Mouse (Mus musculus): ENCODE measurements at regions not wholly inside any gene's neighbourhood (a gene's known extent, or its start where the extent isn't known, plus 50 kb on each side); places are given as distances from the start of the nearest gene placed in this dataset.

DNA sequence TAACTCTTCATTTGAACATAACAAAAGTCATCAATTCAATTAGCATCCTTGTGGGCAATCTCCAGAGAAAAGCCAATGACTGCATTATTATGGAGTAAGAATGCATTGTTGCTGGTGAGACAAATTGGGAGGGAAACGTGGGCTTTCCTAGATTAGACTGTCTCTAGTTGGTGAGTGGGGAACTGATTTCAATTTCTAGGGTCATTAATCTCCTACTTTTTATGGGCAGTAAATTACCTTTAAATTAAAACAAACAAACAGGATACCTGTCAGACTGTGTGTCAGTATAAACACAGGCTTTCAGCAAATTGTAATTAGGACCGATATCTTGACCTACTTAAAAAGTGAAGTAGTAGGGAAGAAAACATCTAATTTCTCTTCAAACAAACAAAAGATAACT, 307.4 kb upstream of the Tmem161b start:
- WGBS: 40% methylated on average over 2 of the region's 2 CpGs

GRCm38 (mm10) chr13:83932761-83933160, 289.3 kb upstream of the Tmem161b start:
- no peak overlapping the region for H3K4me3 ChIP-seq
- no peak overlapping the region for H3K27ac ChIP-seq (replicated peaks)
- 83% methylated on average over 2 of the region's 2 CpGs for WGBS
- no peaks in the 10 kb centered on the region for H3K36me3 ChIP-seq
- 0 out of 2 replicates have a peak, but pooled peaks cover 5% of the 10 kb centered on the region for H3K9me3 ChIP-seq
- H3K4me2 ChIP-seq: no peak overlapping the region
- no peaks in the 10 kb centered on the region for H3K27me3 ChIP-seq
- H3K4me1 ChIP-seq (replicated peaks): no peaks in the 10 kb centered on the region
- no peak overlapping the region for H3K9ac ChIP-seq
- no peak for ATAC-seq (ENCODE audit: low read depth)

More for the DNA sequence above, 307.4 kb upstream of the Tmem161b start:
- Histone ChIP-seq H3K36me3 (no peaks in the 10 kb centered on the region), H3K4me3 (no peak overlapping the region), H3K9me3 (no peaks in the 10 kb centered on the region), H3K9ac (no peak overlapping the region), H3K27me3 (no peaks in the 10 kb centered on the region), H3K27ac (replicated peaks) (no peak overlapping the region), H3K4me2 (no peak overlapping the region), H3K4me1 (replicated peaks) (no peaks in the 10 kb centered on the region)
- ATAC-seq (ENCODE audit: low read depth): peak; percentile 63; the same call in 1 of the 2 replicates

DNA sequence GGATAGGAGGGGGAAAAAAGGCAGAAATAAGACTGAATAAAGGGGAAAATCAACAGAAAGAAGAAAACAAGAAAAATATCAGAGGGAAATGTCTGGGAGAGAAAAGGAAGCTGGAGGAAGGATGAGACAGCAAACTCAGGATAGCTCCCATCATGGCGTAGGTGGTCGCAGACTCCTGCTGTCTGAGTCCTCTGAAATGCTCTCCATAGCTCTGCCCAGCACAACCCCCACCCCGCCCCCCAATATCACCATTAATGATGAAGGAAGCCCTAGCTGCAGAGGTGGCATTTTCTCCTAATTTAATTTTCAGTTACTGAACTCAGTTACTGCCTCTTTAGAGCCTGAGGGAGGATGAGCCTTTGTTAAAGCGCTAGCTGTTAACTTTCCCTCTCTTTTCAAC, 275.6 kb upstream of the Tmem161b start:
- H3K9me3 ChIP-seq: no peaks in the 10 kb centered on the region
- no peak for ATAC-seq (ENCODE audit: low read depth)
- no peak overlapping the region for H3K27ac ChIP-seq (replicated peaks)
- H3K4me1 ChIP-seq (replicated peaks): no peaks in the 10 kb centered on the region
- no peak overlapping the region for H3K4me2 ChIP-seq
- 75% methylated on average over 4 of the region's 4 CpGs for WGBS
- no peaks in the 10 kb centered on the region for H3K27me3 ChIP-seq
- H3K9ac ChIP-seq: no peak overlapping the region
- no peak overlapping the region for H3K4me3 ChIP-seq
- H3K36me3 ChIP-seq: no peaks in the 10 kb centered on the region

DNA sequence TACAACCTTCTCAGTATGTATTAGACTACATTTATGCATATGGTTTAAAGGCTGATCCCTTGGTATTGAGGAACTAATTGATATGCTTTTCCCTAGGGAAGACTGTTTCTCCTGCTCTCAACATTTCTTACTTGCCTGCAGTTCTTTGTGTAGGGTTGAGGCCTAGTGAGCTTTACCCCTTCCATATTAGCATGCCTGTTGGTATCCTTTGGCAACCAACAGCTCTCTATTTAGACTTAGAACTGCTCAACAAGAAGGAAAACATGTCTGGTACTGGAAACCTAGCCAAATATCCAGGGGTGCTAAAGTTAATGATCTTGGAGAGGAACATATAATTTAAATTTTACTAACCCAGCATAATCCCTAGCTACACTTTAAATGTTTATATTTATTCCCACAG, 270.9 kb upstream of the Tmem161b start:
- no peak overlapping the region for H3K27ac ChIP-seq (replicated peaks)
- H3K4me3 ChIP-seq: no peak overlapping the region
- H3K4me2 ChIP-seq: no peak overlapping the region
- H3K4me1 ChIP-seq (replicated peaks): peaks cover 6% of the 10 kb centered on the region
- H3K9ac ChIP-seq: no peak overlapping the region
- H3K36me3 ChIP-seq: no peaks in the 10 kb centered on the region
- no peaks in the 10 kb centered on the region for H3K27me3 ChIP-seq
- H3K9me3 ChIP-seq: no peaks in the 10 kb centered on the region
- ATAC-seq (ENCODE audit: low read depth): no peak

DNA sequence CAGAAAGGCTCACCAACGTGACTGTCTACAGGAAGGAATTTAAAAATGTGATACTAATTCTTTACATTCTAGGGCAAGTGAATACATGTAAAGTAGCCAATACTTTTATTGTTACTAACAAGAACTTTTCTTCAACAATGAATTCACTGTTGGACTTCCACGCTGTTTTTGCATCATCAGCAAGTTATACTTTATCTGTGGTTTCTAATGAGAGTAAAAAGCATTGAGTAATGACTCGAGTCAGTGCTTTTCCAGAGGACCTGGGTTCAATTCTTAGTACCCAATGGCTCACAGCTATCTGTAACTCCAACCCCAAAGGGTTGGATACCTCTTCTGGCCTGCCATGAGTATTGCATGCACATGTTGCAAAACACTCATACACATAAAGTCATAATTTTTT, 270.3 kb upstream of the Tmem161b start:
- ATAC-seq (ENCODE audit: low read depth): no peak
- H3K27ac ChIP-seq (replicated peaks): no peak overlapping the region
- no peak overlapping the region for H3K9ac ChIP-seq
- H3K27me3 ChIP-seq: no peaks in the 10 kb centered on the region
- H3K4me3 ChIP-seq: no peak overlapping the region
- H3K9me3 ChIP-seq: no peaks in the 10 kb centered on the region
- no peaks in the 10 kb centered on the region for H3K36me3 ChIP-seq
- peaks cover 6% of the 10 kb centered on the region for H3K4me1 ChIP-seq (replicated peaks)
- WGBS: 88% methylated on average over 3 of the region's 3 CpGs
- no peak overlapping the region for H3K4me2 ChIP-seq

- WGBS: 44% methylated on average over 4 of the region's 4 CpGs
- peak overlapping the region; percentile 74 for H3K27ac ChIP-seq (replicated peaks)
- no peak overlapping the region for H3K4me3 ChIP-seq
- H3K36me3 ChIP-seq: no peaks in the 10 kb centered on the region
- peaks cover 6% of the 10 kb centered on the region for H3K4me1 ChIP-seq (replicated peaks)
- H3K4me2 ChIP-seq: no peak overlapping the region
- peak; percentile 63; the same call in 1 of the 2 replicates for ATAC-seq (ENCODE audit: low read depth)
- H3K9ac ChIP-seq: no peak overlapping the region
- no peaks in the 10 kb centered on the region for H3K9me3 ChIP-seq
- no peaks in the 10 kb centered on the region for H3K27me3 ChIP-seq
Measured at GRCm38 (mm10) chr13:83952353-83952752, 269.7 kb upstream of the Tmem161b start.

- ATAC-seq (ENCODE audit: low read depth): peak; percentile 76; the same call in 1 of the 2 replicates
- H3K27ac ChIP-seq (replicated peaks): peak overlapping the region; percentile 74
- no peak overlapping the region for H3K4me3 ChIP-seq
- peaks cover 6% of the 10 kb centered on the region for H3K4me1 ChIP-seq (replicated peaks)
- H3K9ac ChIP-seq: no peak overlapping the region
- no peak overlapping the region for H3K4me2 ChIP-seq
- WGBS: 24% methylated on average over 4 of the region's 4 CpGs
- H3K36me3 ChIP-seq: no peaks in the 10 kb centered on the region
- H3K27me3 ChIP-seq: no peaks in the 10 kb centered on the region
- H3K9me3 ChIP-seq: no peaks in the 10 kb centered on the region
Measured at GRCm38 (mm10) chr13:83952862-83953261, 269.2 kb upstream of the Tmem161b start.

GRCm38 (mm10) chr13:83955701-83956100, 266.4 kb upstream of the Tmem161b start:
- H3K4me3 ChIP-seq: no peak overlapping the region
- no peak for ATAC-seq (ENCODE audit: low read depth)
- peaks cover 12% of the 10 kb centered on the region for H3K9me3 ChIP-seq
- H3K27me3 ChIP-seq: no peaks in the 10 kb centered on the region
- no peak overlapping the region for H3K27ac ChIP-seq (replicated peaks)
- H3K9ac ChIP-seq: no peak overlapping the region
- H3K36me3 ChIP-seq: no peaks in the 10 kb centered on the region
- peaks cover 6% of the 10 kb centered on the region for H3K4me1 ChIP-seq (replicated peaks)
- no peak overlapping the region for H3K4me2 ChIP-seq
- 63% methylated on average over 5 of the region's 5 CpGs for WGBS

DNA sequence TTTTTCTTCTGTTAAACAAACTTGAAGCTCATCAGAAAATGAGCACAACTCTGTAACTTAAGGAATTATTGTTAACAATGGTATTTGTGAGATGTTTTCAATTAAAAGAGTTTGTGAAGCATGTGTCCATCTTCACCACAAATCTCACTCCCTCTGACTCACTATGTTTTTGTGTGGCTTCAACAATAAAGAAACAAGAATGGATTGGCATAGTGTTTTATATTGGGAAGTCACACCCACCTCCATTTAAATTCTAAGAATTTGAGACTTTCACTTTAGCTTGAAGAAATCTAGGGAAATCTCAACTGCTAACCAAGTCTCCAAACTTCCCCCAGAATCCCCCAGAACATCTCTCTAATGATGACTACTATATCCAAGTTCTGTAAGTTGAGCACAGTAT, 243.6 kb upstream of the Tmem161b start:
- H3K36me3 ChIP-seq: no peaks in the 10 kb centered on the region
- no peak overlapping the region for H3K4me2 ChIP-seq
- H3K27me3 ChIP-seq: no peaks in the 10 kb centered on the region
- no peak for ATAC-seq (ENCODE audit: low read depth)
- H3K9me3 ChIP-seq: no peaks in the 10 kb centered on the region
- no peak overlapping the region for H3K27ac ChIP-seq (replicated peaks)
- H3K4me1 ChIP-seq (replicated peaks): peaks cover 3% of the 10 kb centered on the region; the same call in 1 of the 2 replicates
- no peak overlapping the region for H3K4me3 ChIP-seq
- H3K9ac ChIP-seq: no peak overlapping the region

DNA sequence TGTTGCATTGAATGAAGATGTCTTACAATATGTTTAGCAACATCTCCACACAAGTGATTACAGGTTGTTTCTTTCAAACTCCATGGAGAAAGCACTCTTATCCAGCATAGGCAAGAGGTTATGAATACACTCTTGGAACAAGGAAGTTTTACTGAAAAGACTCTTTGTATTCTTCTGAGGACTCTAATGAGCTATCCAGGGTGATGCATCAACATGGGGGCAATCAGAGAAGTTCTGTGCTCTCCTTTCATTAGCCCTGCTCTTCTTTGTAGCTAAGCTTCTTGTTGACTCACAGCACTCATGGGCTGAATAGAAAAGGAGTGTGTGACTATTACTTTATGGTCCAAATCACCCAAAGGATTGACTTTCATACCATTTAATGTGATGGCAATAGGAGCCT, 242.6 kb upstream of the Tmem161b start:
- no peak overlapping the region for H3K9ac ChIP-seq
- H3K27me3 ChIP-seq: no peaks in the 10 kb centered on the region
- no peaks in the 10 kb centered on the region for H3K36me3 ChIP-seq
- no peak overlapping the region for H3K4me3 ChIP-seq
- H3K4me2 ChIP-seq: no peak overlapping the region
- H3K4me1 ChIP-seq (replicated peaks): peaks cover 5% of the 10 kb centered on the region; the same call in 1 of the 2 replicates
- H3K9me3 ChIP-seq: no peaks in the 10 kb centered on the region
- ATAC-seq (ENCODE audit: low read depth): no peak
- no peak overlapping the region for H3K27ac ChIP-seq (replicated peaks)

DNA sequence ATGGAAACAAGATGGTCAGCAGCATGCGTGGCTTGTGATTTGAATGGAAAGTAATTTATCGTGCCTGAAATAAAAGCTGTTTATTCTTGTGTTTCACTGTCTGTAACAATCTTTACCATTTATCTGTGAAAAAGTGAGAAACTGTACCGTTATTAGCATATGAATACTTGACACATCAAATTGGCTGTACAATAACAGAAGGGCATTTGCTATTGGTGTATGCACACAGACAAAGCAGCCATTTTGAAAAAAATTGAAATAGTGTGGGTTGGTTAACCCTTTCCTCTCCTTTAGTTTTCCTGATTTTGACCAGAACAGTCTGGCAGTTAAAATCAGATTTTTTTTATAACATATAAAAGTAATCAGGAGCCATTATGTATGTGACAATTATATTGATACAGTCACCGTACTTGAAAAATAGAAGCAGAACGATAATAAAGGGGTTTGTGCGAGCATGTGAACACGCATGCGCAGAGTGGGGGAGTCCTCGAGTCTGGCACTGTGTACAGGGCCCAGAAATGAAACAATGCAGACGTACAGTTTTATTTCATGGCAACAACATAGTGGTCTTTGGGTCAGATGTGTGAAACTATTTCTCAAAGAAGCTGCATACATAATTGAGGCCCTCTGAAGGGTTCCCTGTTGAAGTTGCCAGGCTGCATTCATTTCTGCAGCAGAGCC, 237.3 kb upstream of the Tmem161b start:
- Histone ChIP-seq H3K4me3 (peak overlapping the region; percentile 11; the same call in 1 of the 2 replicates), H3K9ac (peak overlapping the region; percentile 52)

DNA sequence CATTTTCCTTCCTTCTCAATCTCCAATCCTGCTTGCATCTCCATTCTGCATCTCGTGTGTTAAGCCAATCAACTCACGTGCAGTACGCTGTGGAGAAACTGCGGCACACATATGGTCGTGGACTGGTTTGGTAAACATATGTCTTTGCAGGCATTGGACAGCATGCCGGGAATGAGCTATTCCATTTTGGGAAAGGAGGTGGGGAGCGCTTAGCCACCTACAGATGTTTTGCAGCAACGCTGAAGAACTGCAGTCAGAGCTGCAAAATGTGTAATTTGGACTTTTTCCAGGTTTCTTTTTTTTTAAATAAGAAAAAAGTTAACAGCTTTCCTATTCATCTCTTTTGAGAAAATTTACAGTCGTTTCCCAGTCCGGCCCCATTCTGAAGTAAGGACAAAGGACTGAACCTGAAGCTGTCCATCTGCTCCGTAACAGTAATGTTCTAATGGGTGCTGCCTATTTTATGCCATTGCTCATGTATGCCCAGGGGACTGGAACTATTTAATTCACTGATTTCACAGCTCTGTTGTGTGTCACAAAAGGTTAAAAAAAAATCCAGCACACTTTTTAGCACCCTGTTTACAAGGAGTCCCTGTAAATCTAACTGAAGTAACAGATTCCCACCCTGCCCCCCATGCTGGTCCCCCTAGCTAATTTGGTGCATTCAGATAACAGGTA, 234.2 kb upstream of the Tmem161b start:
- 6% methylated on average over 11 of the region's 11 CpGs for WGBS
- peak overlapping the region; percentile 56 for H3K4me2 ChIP-seq

More for the DNA sequence above, 237.3 kb upstream of the Tmem161b start:
- Histone ChIP-seq H3K9me3 (no peaks in the 10 kb centered on the region), H3K36me3 (no peaks in the 10 kb centered on the region), H3K27me3 (no peaks in the 10 kb centered on the region), H3K27ac (replicated peaks) (peak overlapping the region; percentile 95), H3K4me2 (peak overlapping the region; percentile 47), H3K4me1 (replicated peaks) (peaks cover 36% of the 10 kb centered on the region)
- ATAC-seq (ENCODE audit: low read depth): peak; percentile 87
- WGBS: 26% methylated on average over 10 of the region's 10 CpGs

More for the DNA sequence above, 234.2 kb upstream of the Tmem161b start:
- no peaks in the 10 kb centered on the region for H3K9me3 ChIP-seq
- H3K4me3 ChIP-seq: peak overlapping the region; percentile 28
- peak overlapping the region; percentile 91 for H3K27ac ChIP-seq (replicated peaks)
- peaks cover 39% of the 10 kb centered on the region for H3K4me1 ChIP-seq (replicated peaks)
- H3K9ac ChIP-seq: peak overlapping the region; percentile 62
- H3K27me3 ChIP-seq: no peaks in the 10 kb centered on the region
- peak; percentile 92 for ATAC-seq (ENCODE audit: low read depth)
- no peaks in the 10 kb centered on the region for H3K36me3 ChIP-seq
